In the genomic region with DNA sequence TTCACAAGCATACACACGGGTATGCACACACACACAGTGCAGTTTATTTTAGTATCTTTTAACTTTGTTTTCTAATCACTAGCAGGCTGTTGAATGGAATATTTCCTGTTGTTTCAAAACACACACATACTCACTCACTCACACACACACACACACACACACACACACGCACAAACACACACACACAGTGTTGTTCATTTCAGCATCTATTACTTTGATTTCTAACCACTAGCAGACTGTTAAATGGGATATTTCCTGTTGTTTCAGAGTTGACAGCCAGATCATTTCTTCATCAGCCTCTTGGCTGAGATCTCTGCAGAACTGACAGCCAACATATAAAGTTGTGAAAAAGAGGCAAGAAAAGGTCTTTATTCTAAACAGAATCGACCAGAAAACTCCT, we compare ENCODE assay signal across 20 mouse cellular contexts.
"Had no signal": no experiment of that assay in that cellular context is flagged by ENCODE, and none has a peak within 500 bp of the region (broad histone marks: within the 10 kb centered on the region; RNA-seq: fewer than 3 reads in every experiment).

No protein-coding gene starts in this region.

- H3K27ac ChIP-seq: hindbrain, embryonic 13.5 days; hindbrain, embryonic 15.5 days; hindbrain, postnatal 0 days; limb, embryonic 13.5 days; limb, embryonic 15.5 days; liver, embryonic 12.5 days; liver, embryonic 14.5 days had no signal

- H3K36me3 ChIP-seq: hindbrain, embryonic 13.5 days; hindbrain, embryonic 15.5 days; limb, embryonic 13.5 days; limb, embryonic 15.5 days; liver, embryonic 12.5 days had no signal

- DNase-seq: forebrain, postnatal 0 days; gastrocnemius, postnatal 14 days; gastrocnemius, postnatal 36 days; heart, adult 18-20 months; heart, postnatal 10 days; heart, postnatal 36 days; kidney, adult 18-20 months; layer of hippocampus, adult 9-11 months; layer of hippocampus, postnatal 36 days; left cerebral cortex, postnatal 4 days; lung, adult 18-20 months had no signal

- H3K9me3 ChIP-seq: hindbrain, embryonic 13.5 days; hindbrain, embryonic 15.5 days; limb, embryonic 13.5 days; limb, embryonic 15.5 days; liver, embryonic 12.5 days had no signal

- H3K4me1 ChIP-seq: hindbrain, embryonic 13.5 days; hindbrain, embryonic 15.5 days; limb, embryonic 13.5 days; limb, embryonic 15.5 days had no signal

- H3K4me3 ChIP-seq: hindbrain, embryonic 13.5 days; hindbrain, embryonic 15.5 days; limb, embryonic 13.5 days; limb, embryonic 15.5 days; liver, embryonic 12.5 days had no signal

- ATAC-seq: forebrain, postnatal 0 days; hindbrain, postnatal 0 days; intestine, embryonic 16.5 days; liver, embryonic 12.5 days had no signal

- H3K27me3 ChIP-seq: hindbrain, embryonic 13.5 days; hindbrain, embryonic 15.5 days; limb, embryonic 13.5 days; limb, embryonic 15.5 days; liver, embryonic 12.5 days had no signal

- H3K4me2 ChIP-seq: heart, embryonic 11.5 days; hindbrain, embryonic 13.5 days; hindbrain, embryonic 15.5 days; limb, embryonic 13.5 days; limb, embryonic 15.5 days; liver, embryonic 12.5 days had no signal

- H3K9ac ChIP-seq: forebrain, postnatal 0 days; hindbrain, embryonic 13.5 days; hindbrain, embryonic 15.5 days; limb, embryonic 13.5 days; limb, embryonic 15.5 days; liver, embryonic 12.5 days; liver, embryonic 14.5 days had no signal
